12 mouse cellular contexts compared by ENCODE assay signal in genomic region chr5:65858898-65859297, GRCm38 (mm10). TPM values are rescaled to one million over a fixed set of nuclear protein-coding genes. Genes with fewer than 3 reads are reported as not detected.
A peak's percentile ranks its signal among the peaks of the same experiment; 100 is the strongest.
DNase-seq lines count a peak whose midpoint lies in the region; ATAC-seq lines count a peak whose summit lies in the region.
"Had no signal": no experiment of that assay in that cellular context is flagged by ENCODE, and none has a peak within 500 bp of the region (broad histone marks: within the 10 kb centered on the region; RNA-seq: fewer than 3 reads in every experiment).

No protein-coding gene starts in this region.

- H3K4me1 ChIP-seq in heart, embryonic 14.5 days (ENCODE audit: control insufficient read depth in 2 of 2, insufficient read depth in 2 of 2, low read length in 2 of 2) = peaks cover 8 to 15% of the 10 kb centered on the region in 2 experiments; a peak in 3 of 4 replicates
- H3K4me1 ChIP-seq in midbrain, embryonic 16.5 days (ENCODE audit: control insufficient read depth, insufficient read depth, low read length) = no peaks in the 10 kb centered on the region

- H3K27ac ChIP-seq in heart, embryonic 14.5 days (replicated peaks in 1 of 2; ENCODE audit: control insufficient read depth in 1 of 2, insufficient read depth in 1 of 2, low read depth in 2 of 2, low read length in 2 of 2) = peak overlapping the region; percentile 30 to 64
- H3K27ac ChIP-seq in midbrain, embryonic 16.5 days (ENCODE audit: low read length) = no peak overlapping the region
- H3K27ac ChIP-seq: liver, embryonic 13.5 days had no signal

- no peak overlapping the region for H3K4me3 ChIP-seq in heart, embryonic 14.5 days (ENCODE audit: control insufficient read depth in 1 of 2, insufficient read depth in 1 of 2, low read depth in 1 of 2, low read length in 2 of 2)
- H3K4me3 ChIP-seq in midbrain, embryonic 16.5 days (ENCODE audit: low read depth, low read length) = no peak overlapping the region
- H3K4me3 ChIP-seq: liver, embryonic 13.5 days had no signal

- peak overlapping the region; percentile 19; the same call in 1 of the 2 replicates for H3K4me2 ChIP-seq in heart, embryonic 14.5 days (ENCODE audit: low read length)
- H3K4me2 ChIP-seq in midbrain, embryonic 16.5 days (ENCODE audit: low read length) = no peak overlapping the region
- H3K4me2 ChIP-seq: liver, embryonic 13.5 days had no signal

- H3K36me3 ChIP-seq in heart, embryonic 14.5 days (ENCODE audit: control insufficient read depth, insufficient read depth, low read length) = no peaks in the 10 kb centered on the region
- no peaks in the 10 kb centered on the region for H3K36me3 ChIP-seq in midbrain, embryonic 16.5 days (ENCODE audit: control insufficient read depth, insufficient read depth, low read length)
- H3K36me3 ChIP-seq: liver, embryonic 13.5 days had no signal

- peak overlapping the region; percentile 31; the same call in 1 of the 2 replicates for H3K9ac ChIP-seq in heart, embryonic 14.5 days (ENCODE audit: low read length)
- no peak overlapping the region for H3K9ac ChIP-seq in midbrain, embryonic 16.5 days (ENCODE audit: low read depth, low read length)
- H3K9ac ChIP-seq: liver, embryonic 13.5 days had no signal

- no peak for ATAC-seq in heart, embryonic 14.5 days (ENCODE audit: insufficient number of reproducible peaks, insufficient read depth, low FRiP score, low read depth)
- ATAC-seq in monocyte, adult 5-6 weeks (replicated peaks; ENCODE audit: insufficient number of reproducible peaks, low FRiP score, low TSS enrichment, poor library complexity, severe bottlenecking) = no peak
- no peak for ATAC-seq in midbrain, embryonic 16.5 days

- no peak for DNase-seq in heart, adult 9 months (ENCODE audit: low spot score in 2 of 2)
- peak; percentile 78 for DNase-seq in A20 (ENCODE audit: low read depth, low spot score)
- peak; percentile 7 for DNase-seq in NIH3T3 (ENCODE audit: low read depth)
- peak; percentile 48 for DNase-seq in lung, postnatal 10 days
- DNase-seq in urinary bladder, postnatal 36 days (ENCODE audit: low spot score in 2 of 2) = no peak
- DNase-seq: adrenal gland, postnatal 36 days; kidney, adult 2 months; liver, embryonic 13.5 days; right cerebral cortex, postnatal 4 days had no signal

- H3K9me3 ChIP-seq in heart, embryonic 14.5 days (ENCODE audit: control insufficient read depth, low read length) = no peaks in the 10 kb centered on the region
- H3K9me3 ChIP-seq in midbrain, embryonic 16.5 days (replicated peaks; ENCODE audit: control insufficient read depth, low read length, poor library complexity, severe bottlenecking) = no peaks in the 10 kb centered on the region
- H3K9me3 ChIP-seq: liver, embryonic 13.5 days had no signal

- no peaks in the 10 kb centered on the region for H3K27me3 ChIP-seq in heart, embryonic 14.5 days (ENCODE audit: control insufficient read depth, insufficient read depth, low read length)
- H3K27me3 ChIP-seq in midbrain, embryonic 16.5 days (ENCODE audit: control insufficient read depth, insufficient read depth, low read depth, low read length) = no peaks in the 10 kb centered on the region
- H3K27me3 ChIP-seq: liver, embryonic 13.5 days had no signal

- 25% methylated on average over 12 of the region's 12 CpGs for WGBS in heart, embryonic 14.5 days
- WGBS in midbrain, embryonic 16.5 days = 79% methylated on average over 12 of the region's 12 CpGs

RNA-seq across cellular contexts. Expression of gene Rhoh, which starts 2.1 kb away (rescaled TPM):
- polyA plus RNA-seq in heart, embryonic 14.5 days (2014; fragmentation: Nextera tagmentation; extraction: Ambion mirVana) = 0.74 and 0.77 TPM in 2 replicates
- total RNA-seq in monocyte, adult 5-6 weeks (2017) = 33.3 to 42.9 TPM (median 38.6 TPM) in 3 replicates
- 0.34 and 0.73 TPM in 2 replicates for polyA plus RNA-seq in midbrain, embryonic 16.5 days (2015; fragmentation: Nextera tagmentation; extraction: Ambion mirVana)

Comparison
In these comparisons a context has a peak if more than half of its experiments do, and no peak if none do; other contexts are left out.
1. DNase-seq: peak in A20 (single experiment), NIH3T3 (single experiment) and lung, postnatal 10 days (single experiment); none in heart, adult 9 months (0 of 2) and urinary bladder, postnatal 36 days (0 of 2).